8 mouse cellular contexts compared by ENCODE assay signal in genomic region chr14:51740347-51741170, GRCm38 (mm10). TPM values are rescaled to one million over a fixed set of nuclear protein-coding genes. Genes with fewer than 3 reads are reported as not detected.
DNase-seq lines count a peak whose midpoint lies in the region; ATAC-seq lines count a peak whose summit lies in the region.

No protein-coding gene starts in this region.

- peak overlapping the region; percentile 93 for H3K4me2 ChIP-seq in heart, embryonic 13.5 days
- peak overlapping the region; percentile 62 for H3K4me2 ChIP-seq in midbrain, embryonic 13.5 days (replicated peaks)

- H3K9ac ChIP-seq in heart, embryonic 13.5 days = peak overlapping the region; percentile 69
- H3K9ac ChIP-seq in midbrain, embryonic 13.5 days (replicated peaks) = 0 out of 2 replicates have a peak overlapping the region, but pooled peaks have one; percentile 28

- H3K36me3 ChIP-seq in heart, embryonic 13.5 days = no peaks in the 10 kb centered on the region
- no peaks in the 10 kb centered on the region for H3K36me3 ChIP-seq in hindbrain, embryonic 10.5 days
- H3K36me3 ChIP-seq in midbrain, embryonic 13.5 days = no peaks in the 10 kb centered on the region

- no peak for DNase-seq in heart, postnatal 4 days
- peak; percentile 11 to 26 for DNase-seq in adrenal gland, postnatal 36 days
- peak; percentile 50 for DNase-seq in hindbrain, embryonic 10.5 days (ENCODE audit: low spot score)
- no peak for DNase-seq in thymus, postnatal 4 days
- DNase-seq in right cerebral cortex, adult 2 months (ENCODE audit: low spot score in 2 of 2) = no peak
- DNase-seq in right cerebral cortex, postnatal 10 days (ENCODE audit: low spot score in 2 of 2) = no peak

- no peak overlapping the region for H3K27ac ChIP-seq in heart, embryonic 13.5 days (replicated peaks)
- 0 out of 2 replicates have a peak overlapping the region, but pooled peaks have one; percentile 12 for H3K27ac ChIP-seq in hindbrain, embryonic 10.5 days
- no peak overlapping the region for H3K27ac ChIP-seq in midbrain, embryonic 13.5 days

- ATAC-seq in heart, embryonic 13.5 days (ENCODE audit: extremely low read depth, insufficient number of reproducible peaks, low FRiP score, low TSS enrichment) = no peak
- peak; percentile 67 for ATAC-seq in midbrain, embryonic 13.5 days

- H3K27me3 ChIP-seq in heart, embryonic 13.5 days (replicated peaks) = peaks cover 63% of the 10 kb centered on the region
- H3K27me3 ChIP-seq in hindbrain, embryonic 10.5 days (ENCODE audit: insufficient read depth, poor library complexity, severe bottlenecking) = peaks cover 57% of the 10 kb centered on the region
- H3K27me3 ChIP-seq in midbrain, embryonic 13.5 days = peaks cover 53% of the 10 kb centered on the region

- H3K9me3 ChIP-seq in heart, embryonic 13.5 days = no peaks in the 10 kb centered on the region
- no peaks in the 10 kb centered on the region for H3K9me3 ChIP-seq in hindbrain, embryonic 10.5 days
- H3K9me3 ChIP-seq in midbrain, embryonic 13.5 days = no peaks in the 10 kb centered on the region

- under 1% methylated on average over 42 of the region's 42 CpGs for WGBS in heart, embryonic 13.5 days
- 1% methylated on average over 42 of the region's 42 CpGs for WGBS in hindbrain, embryonic 10.5 days
- under 1% methylated on average over 42 of the region's 42 CpGs for WGBS in midbrain, embryonic 13.5 days

- peak overlapping the region; percentile 57 for H3K4me3 ChIP-seq in heart, embryonic 13.5 days
- peak overlapping the region; percentile 55 for H3K4me3 ChIP-seq in hindbrain, embryonic 10.5 days
- peak overlapping the region; percentile 35 for H3K4me3 ChIP-seq in midbrain, embryonic 13.5 days (replicated peaks)

- H3K4me1 ChIP-seq in heart, embryonic 13.5 days = peaks cover 12% of the 10 kb centered on the region
- peaks cover 34% of the 10 kb centered on the region for H3K4me1 ChIP-seq in hindbrain, embryonic 10.5 days (replicated peaks)
- H3K4me1 ChIP-seq in midbrain, embryonic 13.5 days (replicated peaks) = peaks cover 22% of the 10 kb centered on the region

RNA-seq across cellular contexts. Expression of gene Gm5800, which starts 23.6 kb away (rescaled TPM):
- polyA plus RNA-seq in heart, embryonic 13.5 days (2015; fragmentation: Nextera tagmentation; extraction: Ambion mirVana) = not detected in 2 replicates
- not detected for total RNA-seq in heart, postnatal 4 days (2021)
- total RNA-seq in adrenal gland, postnatal 36 days (2021) = not detected
- polyA plus RNA-seq in hindbrain, embryonic 10.5 days (2016; fragmentation: Nextera tagmentation; extraction: Ambion mirVana) = not detected in 2 replicates
- polyA plus RNA-seq in midbrain, embryonic 13.5 days (2015; fragmentation: Nextera tagmentation; extraction: Ambion mirVana) = not detected in 2 replicates

RNA-seq across cellular contexts. Expression of gene Ang4, which starts 32.8 kb away (rescaled TPM):
- polyA plus RNA-seq in heart, embryonic 13.5 days (2015; fragmentation: Nextera tagmentation; extraction: Ambion mirVana) = not detected in 2 replicates
- not detected for total RNA-seq in heart, postnatal 4 days (2021)
- under 1 TPM in 1 of 2 experiments, not detected in 1; 0.46 TPM for total RNA-seq in adrenal gland, postnatal 36 days (2021)
- not detected in 2 replicates for polyA plus RNA-seq in hindbrain, embryonic 10.5 days (2016; fragmentation: Nextera tagmentation; extraction: Ambion mirVana)
- not detected in 2 replicates for polyA plus RNA-seq in midbrain, embryonic 13.5 days (2015; fragmentation: Nextera tagmentation; extraction: Ambion mirVana)

RNA-seq across cellular contexts. Expression of gene Gm17079, which starts 45.3 kb away (rescaled TPM):
- polyA plus RNA-seq in heart, embryonic 13.5 days (2015; fragmentation: Nextera tagmentation; extraction: Ambion mirVana) = not detected in 2 replicates
- not detected for total RNA-seq in heart, postnatal 4 days (2021)
- not detected for total RNA-seq in adrenal gland, postnatal 36 days (2021)
- polyA plus RNA-seq in hindbrain, embryonic 10.5 days (2016; fragmentation: Nextera tagmentation; extraction: Ambion mirVana) = not detected in 2 replicates
- not detected in 2 replicates for polyA plus RNA-seq in midbrain, embryonic 13.5 days (2015; fragmentation: Nextera tagmentation; extraction: Ambion mirVana)

RNA-seq across cellular contexts. Expression of gene AY358078, which starts 59.3 kb away (rescaled TPM):
- not detected in 2 replicates for polyA plus RNA-seq in heart, embryonic 13.5 days (2015; fragmentation: Nextera tagmentation; extraction: Ambion mirVana)
- total RNA-seq in heart, postnatal 4 days (2021) = not detected
- not detected for total RNA-seq in adrenal gland, postnatal 36 days (2021)
- not detected in 2 replicates for polyA plus RNA-seq in hindbrain, embryonic 10.5 days (2016; fragmentation: Nextera tagmentation; extraction: Ambion mirVana)
- polyA plus RNA-seq in midbrain, embryonic 13.5 days (2015; fragmentation: Nextera tagmentation; extraction: Ambion mirVana) = not detected in 2 replicates

Comparison
In these comparisons a context has a peak if more than half of its experiments do, and no peak if none do; other contexts are left out.
1. DNase-seq: peak in adrenal gland, postnatal 36 days (2 of 2) and hindbrain, embryonic 10.5 days (single experiment); none in heart, postnatal 4 days (single experiment), thymus, postnatal 4 days (single experiment), right cerebral cortex, adult 2 months (0 of 2) and right cerebral cortex, postnatal 10 days (0 of 2).
2. Peak in every context shown above with its lines, with median percentiles within 50 percentile points of each other: H3K4me3 ChIP-seq.